Mouse (Mus musculus): ENCODE results near the gene Cd96. TPM values are rescaled to one million over a fixed set of nuclear protein-coding genes. Genes with fewer than 3 reads are reported as not detected.

The Cd96 gene
- under 1 TPM; 0.42 to 0.44 TPM for total RNA-seq (2023)

GRCm38 (mm10) chr16:46120020-46120419 lies at the start of gene Cd96:
Gene Cd96, minus strand, starts transcription at chr16:46120251.

DNA sequence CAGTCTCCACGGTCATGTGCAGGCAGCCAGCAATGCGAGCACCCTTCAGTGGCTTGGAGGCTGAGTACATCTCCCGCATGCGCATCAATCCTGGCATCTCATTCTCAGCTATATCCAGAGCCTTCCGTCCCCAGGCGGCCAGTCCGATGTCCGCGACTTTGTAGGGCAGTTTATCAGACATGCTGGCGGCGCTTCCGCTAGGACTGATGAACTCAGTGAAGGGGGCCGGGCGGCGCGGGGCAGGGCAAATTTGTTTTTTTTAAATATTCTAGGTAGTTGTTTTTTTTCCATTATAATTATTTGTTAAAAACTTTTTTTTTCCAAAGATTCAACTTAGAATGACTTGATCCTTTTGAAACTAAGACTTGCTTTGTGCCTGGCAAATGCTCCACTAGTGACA lies 34.8 kb upstream of the Cd96 start, which contains the start of gene Gm4737:
Gm4737 (minus strand) TSS at position 246 of the 400 bp plus-strand sequence.

DNA sequence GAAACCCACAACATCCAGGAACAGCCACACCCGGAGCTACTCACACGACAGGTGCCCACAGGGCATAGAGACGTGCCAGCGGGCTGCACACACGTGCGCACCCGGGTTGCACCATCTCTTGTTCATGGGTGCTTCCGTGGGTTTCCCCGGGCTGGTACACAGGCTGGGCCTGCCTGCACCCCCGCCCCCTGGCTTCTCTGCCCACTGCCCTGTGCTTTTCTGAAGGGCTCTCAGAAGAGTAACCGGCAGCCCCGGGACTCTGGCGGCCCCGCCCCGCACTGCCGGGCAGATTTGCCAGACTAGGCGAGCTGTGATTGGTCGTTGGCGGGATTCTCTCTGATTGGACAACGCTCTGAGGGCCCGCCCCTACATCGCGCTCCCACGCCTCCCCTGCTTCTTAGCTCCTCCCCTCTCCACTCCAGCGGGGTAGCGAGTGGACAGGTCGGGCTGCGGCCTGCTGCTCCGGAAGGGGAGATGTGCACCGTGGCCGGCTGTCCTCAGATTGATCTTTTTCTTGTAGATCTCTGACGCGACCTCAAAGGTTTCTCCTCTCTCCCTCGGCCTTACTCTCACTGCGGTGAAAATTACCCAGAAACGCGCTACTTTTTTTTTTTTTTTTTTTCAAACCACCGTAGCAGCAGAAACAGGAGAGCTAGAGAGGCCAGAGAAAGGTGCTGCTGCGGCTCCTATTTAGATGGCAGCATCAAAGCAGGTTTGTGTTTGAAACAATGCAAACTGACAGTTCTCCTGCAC lies 109.7 kb downstream of the Cd96 start, which contains the start of gene Plcxd2:
Plcxd2 (minus strand) TSS at position 66 of the 753 bp plus-strand sequence.

Other genes with a start within 250 kb of the Cd96 start
- 1 to 10 TPM; 2.2 to 3.7 TPM for gene Phldb2, start 166.7 kb downstream of the Cd96 start, total RNA-seq (2023)
- 1 to 10 TPM; 1.2 to 1.3 TPM for gene Plcxd2, start 110.0 kb downstream of the Cd96 start, total RNA-seq (2023)
- gene Gm4737, start 34.8 kb upstream of the Cd96 start, total RNA-seq (2023): 10 to 100 TPM; 10.5 to 14.8 TPM

Data from neutrophil, adult 59 days (primary cell).